ENCODE assay signal across 14 mouse cellular contexts in genomic region chr3:95663486-95663885, GRCm38 (mm10). TPM values are rescaled to one million over a fixed set of nuclear protein-coding genes. Genes with fewer than 3 reads are reported as not detected.
DNase-seq lines count a peak whose midpoint lies in the region; ATAC-seq and TF ChIP-seq lines count a peak whose summit lies in the region.
"Had no signal": no experiment of that assay in that cellular context is flagged by ENCODE, and none has a peak within 500 bp of the region (broad histone marks: within the 10 kb centered on the region; RNA-seq: fewer than 3 reads in every experiment).

No protein-coding gene starts in this region.

- TF ChIP-seq CTCF in liver, adult 2 months (IDR thresholded peaks at IDR 0.05; ENCODE audit: low read depth, low read length): no peak
- no peak for TF ChIP-seq CTCF in heart, postnatal 0 days (IDR thresholded peaks at IDR 0.05; ENCODE audit: low read depth)
- no peak for TF ChIP-seq CTCF in small intestine, adult 2 months (IDR thresholded peaks at IDR 0.05; ENCODE audit: extremely low read depth, insufficient read length, insufficient replicate concordance, low read depth, low read length)

- no peaks in the 10 kb centered on the region for H3K9me3 ChIP-seq in heart, postnatal 0 days (replicated peaks; ENCODE audit: control insufficient read depth, low read length)
- no peaks in the 10 kb centered on the region for H3K9me3 ChIP-seq in hindbrain, embryonic 11.5 days (ENCODE audit: control insufficient read depth, low read length)
- H3K9me3 ChIP-seq: embryonic facial prominence, embryonic 10.5 days; limb, embryonic 12.5 days; midbrain, embryonic 12.5 days; neural tube, embryonic 15.5 days had no signal

- H3K4me2 ChIP-seq in heart, postnatal 0 days (ENCODE audit: low read depth, low read length): peak overlapping the region; percentile 92; the same call in 1 of the 2 replicates
- H3K4me2 ChIP-seq in hindbrain, embryonic 11.5 days (replicated peaks; ENCODE audit: low read depth, low read length): no peak overlapping the region
- H3K4me2 ChIP-seq: midbrain, embryonic 12.5 days had no signal

- 74% methylated on average over 2 of the region's 2 CpGs for WGBS in liver, adult 2 months
- WGBS in heart, postnatal 0 days: 69% methylated on average over 2 of the region's 2 CpGs
- WGBS in small intestine, adult 2 months: 68% methylated on average over 2 of the region's 2 CpGs
- WGBS in hindbrain, embryonic 11.5 days: 84% methylated on average over 2 of the region's 2 CpGs

- ATAC-seq in heart, postnatal 0 days (ENCODE audit: insufficient read depth, low read depth): no peak
- no peak for ATAC-seq in hindbrain, embryonic 11.5 days (ENCODE audit: low FRiP score)
- ATAC-seq: forebrain, embryonic 16.5 days had no signal

- peaks cover 26% of the 10 kb centered on the region for H3K79me2 ChIP-seq in liver, adult 2 months (ENCODE audit: control insufficient read depth, insufficient read depth, low read length)

- H3K4me1 ChIP-seq in liver, adult 2 months (ENCODE audit: control insufficient read depth, insufficient read depth, low read length): peaks cover 57% of the 10 kb centered on the region
- H3K4me1 ChIP-seq in heart, postnatal 0 days (ENCODE audit: control insufficient read depth, insufficient read depth): peaks cover 55% of the 10 kb centered on the region
- H3K4me1 ChIP-seq in small intestine, adult 2 months (ENCODE audit: control insufficient read depth, insufficient read depth, insufficient read length, low read length): peaks cover 37% of the 10 kb centered on the region
- H3K4me1 ChIP-seq in hindbrain, embryonic 11.5 days (replicated peaks; ENCODE audit: control insufficient read depth, insufficient read depth, low read length): peaks cover 6% of the 10 kb centered on the region

- H3K4me3 ChIP-seq in liver, adult 2 months (ENCODE audit: insufficient read depth, low read depth, low read length): no peak overlapping the region
- no peak overlapping the region for H3K4me3 ChIP-seq in heart, postnatal 0 days (ENCODE audit: low read depth, low read length)
- no peak overlapping the region for H3K4me3 ChIP-seq in small intestine, adult 2 months (ENCODE audit: low read depth, low read length)
- no peak overlapping the region for H3K4me3 ChIP-seq in hindbrain, embryonic 11.5 days (ENCODE audit: low read depth, low read length)
- H3K4me3 ChIP-seq: limb, embryonic 12.5 days; midbrain, embryonic 12.5 days had no signal

- DNase-seq in liver, adult 2 months (ENCODE audit: extremely low read depth, low read depth, low spot score): no peak
- DNase-seq in liver: no peak
- peak; percentile 91 for DNase-seq in R1 (ENCODE audit: low read depth, low spot score)
- no peak for DNase-seq in heart, postnatal 0 days (ENCODE audit: low spot score)
- DNase-seq in testis, postnatal 14 days (ENCODE audit: low spot score): no peak
- no peak for DNase-seq in hindbrain, embryonic 11.5 days (ENCODE audit: low spot score)
- DNase-seq: right cerebral cortex, postnatal 4 days had no signal

- H3K27ac ChIP-seq in liver, adult 2 months (replicated peaks; ENCODE audit: insufficient read depth, low read depth, low read length): peak overlapping the region; percentile 76
- H3K27ac ChIP-seq in heart, postnatal 0 days (ENCODE audit: low read depth): peak overlapping the region; percentile 100
- peak overlapping the region; percentile 81 for H3K27ac ChIP-seq in small intestine, adult 2 months (ENCODE audit: insufficient read depth, low read depth, low read length)
- H3K27ac ChIP-seq in hindbrain, embryonic 11.5 days (ENCODE audit: low read depth, low read length): no peak overlapping the region
- H3K27ac ChIP-seq: embryonic facial prominence, embryonic 10.5 days; limb, embryonic 12.5 days; midbrain, embryonic 12.5 days; neural tube, embryonic 15.5 days had no signal

- TF ChIP-seq POLR2A in liver, adult 2 months (IDR thresholded peaks at IDR 0.05; ENCODE audit: extremely low read depth, insufficient read depth, low read length): no peak
- no peak for TF ChIP-seq POLR2A in small intestine, adult 2 months (IDR thresholded peaks at IDR 0.05; ENCODE audit: low read depth, low read length)

- H3K36me3 ChIP-seq in liver, adult 2 months (ENCODE audit: control insufficient read depth, insufficient read depth, low read length): peaks cover 42% of the 10 kb centered on the region
- peaks cover 54% of the 10 kb centered on the region for H3K36me3 ChIP-seq in heart, postnatal 0 days (replicated peaks; ENCODE audit: control insufficient read depth, insufficient read depth, low read length)
- peaks cover 50% of the 10 kb centered on the region for H3K36me3 ChIP-seq in small intestine, adult 2 months (ENCODE audit: control insufficient read depth, insufficient read depth, low read length)
- no peaks in the 10 kb centered on the region for H3K36me3 ChIP-seq in hindbrain, embryonic 11.5 days (ENCODE audit: control insufficient read depth, insufficient read depth, low read length)

- no peaks in the 10 kb centered on the region for H3K27me3 ChIP-seq in liver, adult 2 months (ENCODE audit: control insufficient read depth, insufficient read depth, low read length)
- H3K27me3 ChIP-seq in heart, postnatal 0 days (ENCODE audit: control insufficient read depth, insufficient read depth, low read length): no peaks in the 10 kb centered on the region
- no peaks in the 10 kb centered on the region for H3K27me3 ChIP-seq in small intestine, adult 2 months (ENCODE audit: control insufficient read depth, insufficient read depth, low read length)
- H3K27me3 ChIP-seq in hindbrain, embryonic 11.5 days (ENCODE audit: control insufficient read depth, insufficient read depth, low read length): no peaks in the 10 kb centered on the region
- H3K27me3 ChIP-seq: limb, embryonic 12.5 days; midbrain, embryonic 12.5 days; neural tube, embryonic 15.5 days had no signal

- no peak for TF ChIP-seq EP300 in heart, postnatal 0 days (IDR thresholded peaks at IDR 0.05; ENCODE audit: low read depth)

- H3K9ac ChIP-seq in liver, adult 2 months (ENCODE audit: low read depth, low read length): peak overlapping the region; percentile 15; the same call in 1 of the 2 replicates
- H3K9ac ChIP-seq in heart, postnatal 0 days (replicated peaks; ENCODE audit: low read depth, low read length): no peak overlapping the region
- H3K9ac ChIP-seq in hindbrain, embryonic 11.5 days (ENCODE audit: low read depth, low read length): no peak overlapping the region
- H3K9ac ChIP-seq: limb, embryonic 12.5 days; midbrain, embryonic 12.5 days; neural tube, embryonic 15.5 days had no signal

RNA-seq across cellular contexts. Expression of gene Mcl1, which starts 4.9 kb away (rescaled TPM):
- 57.5 and 92.2 TPM in 2 replicates for total RNA-seq in liver, adult 2 months (2014; rRNA removed)
- polyA plus RNA-seq in liver, adult 2 months (2012; rRNA removed): 38.7 and 39.4 TPM in 2 replicates
- 213 and 278 TPM in 2 replicates for total RNA-seq in heart, postnatal 0 days (2014; rRNA removed; ENCODE audit: low replicate concordance)
- polyA plus RNA-seq in heart, postnatal 0 days (2015; fragmentation: Nextera tagmentation; extraction: Ambion mirVana): 50.1 and 51.9 TPM in 2 replicates
- 119 and 327 TPM in 2 replicates for polyA plus RNA-seq in small intestine, adult 2 months (2012; rRNA removed)
- 76.1 and 87.4 TPM in 2 replicates for polyA plus RNA-seq in hindbrain, embryonic 11.5 days (2014; fragmentation: Nextera tagmentation; extraction: Ambion mirVana)

RNA-seq across cellular contexts. Expression of gene Adamtsl4, which starts 24.2 kb away (rescaled TPM):
- total RNA-seq in liver, adult 2 months (2014; rRNA removed): 0.55 and 1.6 TPM in 2 replicates
- 2.5 and 4.7 TPM in 2 replicates for polyA plus RNA-seq in liver, adult 2 months (2012; rRNA removed)
- 20.2 and 23.8 TPM in 2 replicates for total RNA-seq in heart, postnatal 0 days (2014; rRNA removed; ENCODE audit: low replicate concordance)
- 7.5 and 11.2 TPM in 2 replicates for polyA plus RNA-seq in heart, postnatal 0 days (2015; fragmentation: Nextera tagmentation; extraction: Ambion mirVana)
- polyA plus RNA-seq in small intestine, adult 2 months (2012; rRNA removed): 6.4 and 8.2 TPM in 2 replicates
- polyA plus RNA-seq in hindbrain, embryonic 11.5 days (2014; fragmentation: Nextera tagmentation; extraction: Ambion mirVana): 0.14 and 0.80 TPM in 2 replicates
- total RNA-seq: hematopoietic stem cell, adult 5-6 weeks had no signal

RNA-seq across cellular contexts. Expression of gene Ensa, which starts 38.7 kb away (rescaled TPM):
- total RNA-seq in liver, adult 2 months (2014; rRNA removed): 23.5 and 25.1 TPM in 2 replicates
- polyA plus RNA-seq in liver, adult 2 months (2012; rRNA removed): 5.0 and 5.2 TPM in 2 replicates
- 43.3 and 49.6 TPM in 2 replicates for total RNA-seq in heart, postnatal 0 days (2014; rRNA removed; ENCODE audit: low replicate concordance)
- polyA plus RNA-seq in heart, postnatal 0 days (2015; fragmentation: Nextera tagmentation; extraction: Ambion mirVana): 38.5 and 40.6 TPM in 2 replicates
- polyA plus RNA-seq in small intestine, adult 2 months (2012; rRNA removed): 5.2 and 10.1 TPM in 2 replicates
- polyA plus RNA-seq in hindbrain, embryonic 11.5 days (2014; fragmentation: Nextera tagmentation; extraction: Ambion mirVana): 83.4 and 87.4 TPM in 2 replicates
